Mouse (Mus musculus): Measurements from ENCODE around the gene Ano10. TPM values are rescaled to one million over a fixed set of nuclear protein-coding genes. Genes with fewer than 3 reads are reported as not detected.
"Not testable (repeated sequence)": the region's sequence is repeated elsewhere in the genome, so short reads cannot be mapped to it uniquely, and the experiment has no call there.

Gene Ano10
- 10 to 100 TPM; 27.1 to 28.1 TPM for total RNA-seq (2021)

GRCm38 (mm10) chr9:122294242-122294881, at the start of gene Ano10:
Ano10 (minus strand) TSS chr9:122294423.
- intact Hi-C loops (cut with DNase I): no loop called here
- peak; percentile 93 to 98 for DNase-seq (ENCODE audit: low spot score in 2 of 2)

- DNase-seq (ENCODE audit: low spot score in 2 of 2): no peak
- intact Hi-C loops (cut with DNase I): no loop called here
Measured at GRCm38 (mm10) chr9:122343399-122343798, 49.2 kb upstream of the Ano10 start.

- no peak for DNase-seq (ENCODE audit: low spot score in 2 of 2)
- intact Hi-C loops (cut with DNase I): no loop called here
Measured at GRCm38 (mm10) chr9:122339972-122340371, 45.7 kb upstream of the Ano10 start.

- intact Hi-C loops (cut with DNase I): no loop called here
- DNase-seq (ENCODE audit: low spot score in 2 of 2): no peak
Measured at GRCm38 (mm10) chr9:122337510-122337931, 43.3 kb upstream of the Ano10 start.

- no peak for DNase-seq (ENCODE audit: low spot score in 2 of 2)
- intact Hi-C loops (cut with DNase I): no loop called here
Measured at GRCm38 (mm10) chr9:122336677-122337076, 42.5 kb upstream of the Ano10 start.

- intact Hi-C loops (cut with DNase I): no loop called here
- DNase-seq (ENCODE audit: low spot score in 2 of 2): no peak
Measured at GRCm38 (mm10) chr9:122328199-122328598, 34.0 kb upstream of the Ano10 start.

GRCm38 (mm10) chr9:122325996-122326395, 31.8 kb upstream of the Ano10 start:
- intact Hi-C loops (cut with DNase I): no loop called here
- no peak for DNase-seq (ENCODE audit: low spot score in 2 of 2)

- DNase-seq (ENCODE audit: low spot score in 2 of 2): no peak
- intact Hi-C loops (cut with DNase I): no loop called here
Measured at GRCm38 (mm10) chr9:122322356-122322755, 28.1 kb upstream of the Ano10 start.

GRCm38 (mm10) chr9:122320626-122321025, 26.4 kb upstream of the Ano10 start:
- intact Hi-C loops (cut with DNase I): no loop called here
- DNase-seq (ENCODE audit: low spot score in 2 of 2): no peak

GRCm38 (mm10) chr9:122316562-122316961, 22.3 kb upstream of the Ano10 start:
- intact Hi-C loops (cut with DNase I): no loop called here
- no peak for DNase-seq (ENCODE audit: low spot score in 2 of 2)

- intact Hi-C loops (cut with DNase I): no loop called here
Measured at GRCm38 (mm10) chr9:122315501-122315900, 21.3 kb upstream of the Ano10 start.

GRCm38 (mm10) chr9:122314942-122315341, 20.7 kb upstream of the Ano10 start:
- intact Hi-C loops (cut with DNase I): loop anchor here (5.0 kb wide), 1 partner anchor 48 kb away; no protein-coding TSS in a partner anchor
- no peak for DNase-seq (ENCODE audit: low spot score in 2 of 2)

More at GRCm38 (mm10) chr9:122315501-122315900, 21.3 kb upstream of the Ano10 start:
- no peak for DNase-seq (ENCODE audit: low spot score in 2 of 2)

- no peak for DNase-seq (ENCODE audit: low spot score in 2 of 2)
- intact Hi-C loops (cut with DNase I): loop anchor here (5.0 kb wide), 1 partner anchor 47 kb away; no protein-coding TSS in a partner anchor
Measured at GRCm38 (mm10) chr9:122314386-122314785, 20.2 kb upstream of the Ano10 start.

- intact Hi-C loops (cut with DNase I): loop anchor here (5.0 kb wide), 1 partner anchor 46 kb away; no protein-coding TSS in a partner anchor
- DNase-seq (ENCODE audit: low spot score in 2 of 2): not testable (repeated sequence)
Measured at GRCm38 (mm10) chr9:122313128-122313527, 18.9 kb upstream of the Ano10 start.

GRCm38 (mm10) chr9:122312296-122312990, 18.2 kb upstream of the Ano10 start:
- no peak for DNase-seq (ENCODE audit: low spot score in 2 of 2)
- intact Hi-C loops (cut with DNase I): loop anchor here (5.0 kb wide), 1 partner anchor 45 kb away; no protein-coding TSS in a partner anchor

GRCm38 (mm10) chr9:122311051-122311760, 17.0 kb upstream of the Ano10 start:
- no peak for DNase-seq (ENCODE audit: low spot score in 2 of 2)
- intact Hi-C loops (cut with DNase I): loop anchor here (1.0 to 5.0 kb wide), 2 partner anchors 44 to 64 kb away; no protein-coding TSS in a partner anchor

- DNase-seq (ENCODE audit: low spot score in 2 of 2): peak; percentile 86 to 90
- intact Hi-C loops (cut with DNase I): loop anchor here (1.0 to 5.0 kb wide), 2 partner anchors 43 to 63 kb away; no protein-coding TSS in a partner anchor
Measured at GRCm38 (mm10) chr9:122310613-122311049, 16.4 kb upstream of the Ano10 start.

GRCm38 (mm10) chr9:122309013-122309980, 15.1 kb upstream of the Ano10 start:
- no peak for DNase-seq (ENCODE audit: low spot score in 2 of 2)

GRCm38 (mm10) chr9:122305302-122305701, 11.1 kb upstream of the Ano10 start:
- DNase-seq (ENCODE audit: low spot score in 2 of 2): no peak
- intact Hi-C loops (cut with DNase I): no loop called here

More at GRCm38 (mm10) chr9:122309013-122309980, 15.1 kb upstream of the Ano10 start:
- intact Hi-C loops (cut with DNase I): no loop called here
